Mouse (Mus musculus): ENCODE results near the gene Mad2l1bp. TPM values are rescaled to one million over a fixed set of nuclear protein-coding genes. Genes with fewer than 3 reads are reported as not detected.

Gene Mad2l1bp
- polyA plus RNA-seq, 1 experiment from 2014 or later = 31.5 TPM

DNA sequence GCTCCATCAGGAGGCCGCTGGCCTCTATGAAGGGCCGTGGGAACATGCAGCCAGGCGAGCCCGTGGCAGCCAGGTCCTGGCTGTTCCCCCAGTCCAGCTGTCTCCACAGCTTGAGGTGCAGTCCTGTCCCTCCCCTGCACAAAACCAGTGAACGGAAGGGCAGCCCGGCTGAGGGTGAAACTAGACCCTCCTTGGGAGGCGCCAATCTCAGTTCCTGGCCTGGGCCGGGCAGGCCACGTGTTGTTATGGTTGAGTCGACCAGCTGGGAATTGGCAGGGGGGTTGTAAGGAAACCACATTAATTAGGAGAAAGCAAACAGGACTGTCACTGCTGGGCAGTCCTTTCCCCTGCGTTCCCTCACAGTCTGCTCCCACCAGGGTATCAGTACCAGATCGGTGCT is 48.9 kb downstream of the Mad2l1bp start:
- Histone ChIP-seq H3K36me3 (ENCODE audit: control insufficient read depth, insufficient read depth, low read length) (no peaks in the 10 kb centered on the region), H3K27ac (replicated peaks in 1 of 2; ENCODE audit: control insufficient read depth in 1 of 2, insufficient read depth in 1 of 2, low read depth in 2 of 2, low read length in 2 of 2) (0 out of 4 replicates have a peak overlapping the region, but pooled peaks of 1 of the 2 experiments have one; percentile 6), H3K27me3 (ENCODE audit: control insufficient read depth, insufficient read depth, low read length) (no peaks in the 10 kb centered on the region), H3K4me2 (ENCODE audit: low read length) (peak overlapping the region; percentile 22), H3K9me3 (ENCODE audit: control insufficient read depth, low read length) (no peaks in the 10 kb centered on the region), H3K4me3 (ENCODE audit: control insufficient read depth in 1 of 2, insufficient read depth in 1 of 2, low read depth in 1 of 2, low read length in 2 of 2) (no peak overlapping the region), H3K4me1 (ENCODE audit: control insufficient read depth in 2 of 2, insufficient read depth in 2 of 2, low read length in 2 of 2) (peaks cover 6% of the 10 kb centered on the region in 2 experiments; a peak in 2 of 4 replicates), H3K9ac (ENCODE audit: low read length) (no peak overlapping the region)
- peak; percentile 26; the same call in 1 of the 2 replicates for ATAC-seq (ENCODE audit: insufficient number of reproducible peaks, insufficient read depth, low FRiP score, low read depth)
- WGBS = 20% methylated on average over 12 of the region's 12 CpGs

DNA sequence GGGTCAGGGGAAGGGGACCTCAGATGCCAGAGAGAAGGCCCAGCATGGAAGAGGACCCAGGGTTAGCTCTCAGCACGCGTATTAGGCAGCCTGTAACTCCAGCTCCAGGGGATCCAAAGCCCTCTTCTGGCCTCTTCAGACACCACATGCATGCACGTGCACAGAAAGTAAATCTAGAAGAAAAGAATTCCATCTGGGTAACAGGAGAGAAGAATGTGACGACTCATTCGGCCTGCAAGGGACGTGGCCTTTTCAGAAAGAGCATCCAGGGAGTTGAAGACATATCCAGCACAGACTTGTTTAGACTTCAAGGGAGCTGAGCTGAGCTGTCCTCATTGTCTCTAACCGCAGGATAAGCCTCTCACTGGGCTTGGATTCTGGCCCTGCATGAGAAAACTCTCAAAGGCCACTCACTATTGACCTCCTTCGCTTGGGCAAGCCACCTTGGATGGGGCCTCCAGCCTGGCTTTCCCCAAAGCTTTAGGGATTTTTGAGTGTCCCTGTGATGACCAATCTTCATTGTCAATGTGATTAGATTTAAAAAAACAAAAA is 50.7 kb downstream of the Mad2l1bp start:
- Histone ChIP-seq H3K9me3 (ENCODE audit: control insufficient read depth, low read length) (no peaks in the 10 kb centered on the region), H3K36me3 (ENCODE audit: control insufficient read depth, insufficient read depth, low read length) (no peaks in the 10 kb centered on the region), H3K27ac (replicated peaks in 1 of 2; ENCODE audit: control insufficient read depth in 1 of 2, insufficient read depth in 1 of 2, low read depth in 2 of 2, low read length in 2 of 2) (no peak overlapping the region), H3K9ac (ENCODE audit: low read length) (no peak overlapping the region), H3K4me2 (ENCODE audit: low read length) (no peak overlapping the region), H3K27me3 (ENCODE audit: control insufficient read depth, insufficient read depth, low read length) (no peaks in the 10 kb centered on the region), H3K4me1 (ENCODE audit: control insufficient read depth in 2 of 2, insufficient read depth in 2 of 2, low read length in 2 of 2) (peaks cover 6% of the 10 kb centered on the region in 2 experiments; a peak in 2 of 4 replicates), H3K4me3 (ENCODE audit: control insufficient read depth in 1 of 2, insufficient read depth in 1 of 2, low read depth in 1 of 2, low read length in 2 of 2) (no peak overlapping the region)
- 59% methylated on average over 8 of the region's 8 CpGs for WGBS
- ATAC-seq (ENCODE audit: insufficient number of reproducible peaks, insufficient read depth, low FRiP score, low read depth) = no peak

DNA sequence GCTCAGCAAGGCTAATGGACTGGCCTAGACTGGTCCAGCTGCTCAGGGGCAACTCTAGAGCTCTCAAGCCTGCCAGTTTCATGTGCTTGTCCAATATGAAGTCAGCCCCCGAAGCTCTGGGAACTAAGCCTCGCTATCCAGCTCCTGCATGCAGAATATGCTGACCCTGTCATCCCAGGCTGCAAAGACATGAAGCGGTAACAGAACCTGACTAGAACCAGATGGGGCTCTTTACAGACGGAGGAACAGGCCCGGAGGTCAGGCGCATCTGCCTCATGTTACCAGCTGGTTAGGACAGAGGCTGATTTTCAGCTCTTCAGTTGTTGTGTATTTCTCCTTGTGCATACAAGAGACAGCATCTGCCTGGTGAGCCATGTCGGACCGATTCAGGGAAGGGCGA is 51.4 kb downstream of the Mad2l1bp start:
- H3K9me3 ChIP-seq (ENCODE audit: control insufficient read depth, low read length) = no peaks in the 10 kb centered on the region
- no peaks in the 10 kb centered on the region for H3K27me3 ChIP-seq (ENCODE audit: control insufficient read depth, insufficient read depth, low read length)
- H3K4me2 ChIP-seq (ENCODE audit: low read length) = no peak overlapping the region
- no peak overlapping the region for H3K27ac ChIP-seq (replicated peaks in 1 of 2; ENCODE audit: control insufficient read depth in 1 of 2, insufficient read depth in 1 of 2, low read depth in 2 of 2, low read length in 2 of 2)
- no peak overlapping the region for H3K4me3 ChIP-seq (ENCODE audit: control insufficient read depth in 1 of 2, insufficient read depth in 1 of 2, low read depth in 1 of 2, low read length in 2 of 2)
- H3K36me3 ChIP-seq (ENCODE audit: control insufficient read depth, insufficient read depth, low read length) = no peaks in the 10 kb centered on the region
- ATAC-seq (ENCODE audit: insufficient number of reproducible peaks, insufficient read depth, low FRiP score, low read depth) = no peak
- H3K4me1 ChIP-seq (ENCODE audit: control insufficient read depth in 2 of 2, insufficient read depth in 2 of 2, low read length in 2 of 2) = peaks cover 6% of the 10 kb centered on the region in 2 experiments; a peak in 2 of 4 replicates
- WGBS = 85% methylated on average over 9 of the region's 9 CpGs
- H3K9ac ChIP-seq (ENCODE audit: low read length) = no peak overlapping the region

- ATAC-seq (ENCODE audit: insufficient number of reproducible peaks, insufficient read depth, low FRiP score, low read depth) = no peak; the same call in 1 of the 2 replicates
- Histone ChIP-seq H3K4me3 (ENCODE audit: control insufficient read depth in 1 of 2, insufficient read depth in 1 of 2, low read depth in 1 of 2, low read length in 2 of 2) (no peak overlapping the region), H3K27ac (replicated peaks in 1 of 2; ENCODE audit: control insufficient read depth in 1 of 2, insufficient read depth in 1 of 2, low read depth in 2 of 2, low read length in 2 of 2) (no peak overlapping the region), H3K36me3 (ENCODE audit: control insufficient read depth, insufficient read depth, low read length) (no peaks in the 10 kb centered on the region), H3K4me1 (ENCODE audit: control insufficient read depth in 2 of 2, insufficient read depth in 2 of 2, low read length in 2 of 2) (no peaks in the 10 kb centered on the region; a peak in 1 of 4 replicates), H3K9me3 (ENCODE audit: control insufficient read depth, low read length) (no peaks in the 10 kb centered on the region), H3K4me2 (ENCODE audit: low read length) (no peak overlapping the region), H3K27me3 (ENCODE audit: control insufficient read depth, insufficient read depth, low read length) (no peaks in the 10 kb centered on the region), H3K9ac (ENCODE audit: low read length) (no peak overlapping the region)
- 49% methylated on average over 8 of the region's 8 CpGs for WGBS
Measured at GRCm38 (mm10) chr17:46098525-46098924, 54.8 kb downstream of the Mad2l1bp start.

Other genes with a start within 250 kb of the Mad2l1bp start
- gene Vegfa, start 121.2 kb downstream of the Mad2l1bp start, polyA plus RNA-seq (2014; fragmentation: Nextera tagmentation; extraction: Ambion mirVana) = 8.1 and 8.3 TPM in 2 replicates
- gene Mrps18a, start 42.6 kb downstream of the Mad2l1bp start, polyA plus RNA-seq (2014; fragmentation: Nextera tagmentation; extraction: Ambion mirVana) = 128 and 130 TPM in 2 replicates
- gene Rsph9, start 9.3 kb downstream of the Mad2l1bp start, polyA plus RNA-seq (2014; fragmentation: Nextera tagmentation; extraction: Ambion mirVana) = 6.8 and 7.0 TPM in 2 replicates
- 24.8 and 29.1 TPM in 2 replicates for gene Gtpbp2, start 7.5 kb upstream of the Mad2l1bp start, polyA plus RNA-seq (2014; fragmentation: Nextera tagmentation; extraction: Ambion mirVana)
- gene Polh, start 49.1 kb upstream of the Mad2l1bp start, polyA plus RNA-seq (2014; fragmentation: Nextera tagmentation; extraction: Ambion mirVana) = 11.2 and 11.7 TPM in 2 replicates
- 24.1 and 24.2 TPM in 2 replicates for gene Xpo5, start 49.2 kb upstream of the Mad2l1bp start, polyA plus RNA-seq (2014; fragmentation: Nextera tagmentation; extraction: Ambion mirVana)
- gene Polr1c, start 94.5 kb upstream of the Mad2l1bp start, polyA plus RNA-seq (2014; fragmentation: Nextera tagmentation; extraction: Ambion mirVana) = 43.6 and 48.7 TPM in 2 replicates
- gene Yipf3, start 94.5 kb upstream of the Mad2l1bp start, polyA plus RNA-seq (2014; fragmentation: Nextera tagmentation; extraction: Ambion mirVana) = 90.8 and 93.0 TPM in 2 replicates
- gene Lrrc73, start 100.0 kb upstream of the Mad2l1bp start, polyA plus RNA-seq (2014; fragmentation: Nextera tagmentation; extraction: Ambion mirVana) = 0.53 and 0.92 TPM in 2 replicates
- gene Tjap1, start 129.5 kb upstream of the Mad2l1bp start, polyA plus RNA-seq (2014; fragmentation: Nextera tagmentation; extraction: Ambion mirVana) = 33.0 and 34.6 TPM in 2 replicates
- gene Dlk2, start 143.9 kb upstream of the Mad2l1bp start, polyA plus RNA-seq (2014; fragmentation: Nextera tagmentation; extraction: Ambion mirVana) = 0.19 and 0.57 TPM in 2 replicates
- gene Abcc10, start 174.8 kb upstream of the Mad2l1bp start, polyA plus RNA-seq (2014; fragmentation: Nextera tagmentation; extraction: Ambion mirVana) = 4.1 and 5.6 TPM in 2 replicates
- 11.0 and 13.0 TPM in 2 replicates for gene Zfp318, start 230.2 kb upstream of the Mad2l1bp start, polyA plus RNA-seq (2014; fragmentation: Nextera tagmentation; extraction: Ambion mirVana)

Data from heart, embryonic 14.5 days (tissue).